Mouse (Mus musculus) embryonic fibroblast, embryonic 13.5 days (primary cell): ENCODE results near the gene Rab11fip5.

Source experiments
- CTCF ChIP-seq: IDR thresholded peaks from 2 replicates; pipeline ENCODE4 v1.5.1; 2011; ENCODE audit warnings: mild to moderate bottlenecking, control low read depth, low read length, moderate library complexity, borderline replicate concordance; ENCODE audit not compliant: insufficient read depth
- POLR2A ChIP-seq: IDR thresholded peaks from 2 replicates; pipeline ENCODE4 v1.6.1; 2011; ENCODE audit warnings: low read depth, mild to moderate bottlenecking, control low read depth, low read length, moderate library complexity

- TF ChIP-seq CTCF (no peak), POLR2A (no peak)
Observed at GRCm38 (mm10) chr6:85368722-85369121, 5.7 kb downstream of the Rab11fip5 start.
